Mouse (Mus musculus) 416B (cell line): ENCODE measurements at regions not wholly inside any gene's neighbourhood (a gene's known extent, or its start where the extent isn't known, plus 50 kb on each side); places are given as distances from the start of the nearest gene placed in this dataset.
A peak's percentile ranks its signal among the peaks of the same experiment; 100 is the strongest.

Source experiments
- DNase-seq: peaks from one replicate; pipeline ENCODE4 v3.0.0; 2011; ENCODE audit warnings: low read depth

GRCm38 (mm10) chr13:94708786-94709185 lies 79.9 kb upstream of the Tbca start:
- DNase-seq = no peak

- DNase-seq = no peak
Observed at GRCm38 (mm10) chr13:94709691-94710573, 78.8 kb upstream of the Tbca start.

- DNase-seq = no peak
Observed at GRCm38 (mm10) chr13:94710574-94711172, 78.0 kb upstream of the Tbca start.

- DNase-seq = peak; percentile 48
Observed at GRCm38 (mm10) chr13:94713451-94713850, 75.3 kb upstream of the Tbca start.

GRCm38 (mm10) chr13:94721625-94722024 lies 67.1 kb upstream of the Tbca start:
- DNase-seq = peak; percentile 15
